In the genomic region with DNA sequence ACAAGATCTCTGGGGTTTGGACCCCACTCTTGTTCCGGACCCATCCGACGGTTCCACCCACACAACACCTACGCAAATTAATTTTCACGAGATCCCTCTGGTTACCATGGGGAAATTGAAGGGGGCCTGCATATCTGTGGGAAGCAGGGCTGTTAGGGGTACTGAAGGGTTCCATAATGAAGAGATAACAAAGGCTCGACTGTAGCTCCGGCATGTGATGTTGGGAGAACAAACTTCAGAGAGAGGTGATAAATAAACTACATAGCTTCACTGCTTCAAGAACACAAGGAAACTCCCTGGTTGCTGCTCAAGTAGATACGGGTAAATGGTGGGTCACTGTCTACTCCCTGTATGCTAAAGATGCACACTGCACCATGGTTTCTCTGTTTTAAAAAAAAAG, we compare ENCODE assay signal across 24 mouse cellular contexts.
"Had no signal": no experiment of that assay in that cellular context is flagged by ENCODE, and none has a peak within 500 bp of the region (broad histone marks: within the 10 kb centered on the region; RNA-seq: fewer than 3 reads in every experiment).

No protein-coding gene starts in this region.

- H3K36me3 ChIP-seq: kidney, embryonic 15.5 days had no signal

- H3K4me2 ChIP-seq: heart, embryonic 11.5 days; heart, embryonic 13.5 days; heart, embryonic 15.5 days; hindbrain, embryonic 13.5 days; hindbrain, embryonic 15.5 days; kidney, embryonic 15.5 days; limb, embryonic 13.5 days; limb, embryonic 15.5 days had no signal

- H3K9me3 ChIP-seq: heart, embryonic 13.5 days; heart, embryonic 15.5 days; hindbrain, embryonic 13.5 days; hindbrain, embryonic 15.5 days; kidney, embryonic 15.5 days; limb, embryonic 13.5 days; limb, embryonic 15.5 days had no signal

- H3K4me3 ChIP-seq: heart, adult 2 months; heart, embryonic 13.5 days; heart, embryonic 15.5 days; hindbrain, embryonic 13.5 days; hindbrain, embryonic 15.5 days; kidney, embryonic 15.5 days; limb, embryonic 13.5 days; limb, embryonic 15.5 days had no signal

- H3K27me3 ChIP-seq: heart, embryonic 13.5 days; heart, embryonic 15.5 days; hindbrain, embryonic 13.5 days; hindbrain, embryonic 15.5 days; kidney, embryonic 15.5 days; limb, embryonic 13.5 days; limb, embryonic 15.5 days had no signal

- ATAC-seq: hindbrain, postnatal 0 days; intestine, embryonic 16.5 days had no signal

- H3K27ac ChIP-seq: heart, adult 2 months; heart, embryonic 13.5 days; heart, embryonic 15.5 days; hindbrain, embryonic 13.5 days; hindbrain, embryonic 15.5 days; hindbrain, postnatal 0 days; kidney, embryonic 15.5 days; kidney, postnatal 0 days; limb, embryonic 13.5 days; limb, embryonic 15.5 days had no signal

- DNase-seq: gastrocnemius, postnatal 14 days; gastrocnemius, postnatal 36 days; heart, adult 2 months; heart, postnatal 14 days; heart, postnatal 36 days; kidney, adult 11 months; kidney, adult 2 months; kidney, adult 9 months; kidney, postnatal 14 days; kidney, postnatal 36 days; layer of hippocampus, adult 9-11 months; layer of hippocampus, postnatal 36 days; left cerebral cortex, postnatal 4 days had no signal

- H3K9ac ChIP-seq: heart, embryonic 13.5 days; heart, embryonic 15.5 days; hindbrain, embryonic 13.5 days; hindbrain, embryonic 15.5 days; kidney, embryonic 15.5 days; limb, embryonic 13.5 days; limb, embryonic 15.5 days had no signal
